Mouse (Mus musculus) limb, embryonic 14.5 days (tissue): Measurements from ENCODE around the gene Cetn2. TPM values are rescaled to one million over a fixed set of nuclear protein-coding genes. Genes with fewer than 3 reads are reported as not detected.

Source experiments
- ATAC-seq: fragments of 200-750 bp; cut with Nextera tagmentation; 2 replicates; pipeline ENCODE4 v1.8.0; 2017; ENCODE audit warnings: low read depth, moderate number of reproducible peaks, moderate TSS enrichment; ENCODE audit not compliant: low FRiP score
- DNase-seq: peaks from one replicate; pipeline ENCODE4 v3.0.0-alpha.2; 2015; ENCODE audit warnings: low spot score
- H3K27ac ChIP-seq: fragments of 300-500 bp; sonication (generic); replicated peaks from 2 replicates; pipeline ENCODE4 v1.5.1; 2014; ENCODE audit warnings: low read depth, mild to moderate bottlenecking, low read length, moderate library complexity, mixed read lengths
- H3K27me3 ChIP-seq: fragments of 300-500 bp; sonication (generic); 2 replicates; pipeline ENCODE4 v1.6.1; 2014; ENCODE audit warnings: low read length, mixed read lengths; ENCODE audit not compliant: control insufficient read depth, insufficient read depth
- H3K36me3 ChIP-seq: fragments of 300-500 bp; sonication (generic); 2 replicates; pipeline ENCODE4 v1.6.1; 2014; ENCODE audit warnings: mild to moderate bottlenecking, low read length, moderate library complexity, mixed read lengths; ENCODE audit not compliant: control insufficient read depth, insufficient read depth
- H3K4me1 ChIP-seq: fragments of 300-500 bp; sonication (generic); 2 replicates; pipeline ENCODE4 v1.6.1; 2014; ENCODE audit warnings: antibody characterized with exemption, low read length, mixed read lengths; ENCODE audit not compliant: control insufficient read depth, insufficient read depth
- H3K4me2 ChIP-seq: fragments of 300-500 bp; sonication (generic); replicated peaks from 2 replicates; pipeline ENCODE4 v1.6.1; 2014; ENCODE audit warnings: low read depth, mild to moderate bottlenecking, low read length, moderate library complexity; ENCODE audit not compliant: severe bottlenecking
- H3K4me3 ChIP-seq: fragments of 300-500 bp; sonication (generic); replicated peaks from 2 replicates; pipeline ENCODE4 v1.5.1; 2014; ENCODE audit warnings: low read length
- H3K9ac ChIP-seq: fragments of 300-500 bp; sonication (generic); 2 replicates; pipeline ENCODE4 v1.6.1; 2014; ENCODE audit warnings: mild to moderate bottlenecking, low read depth, low read length, moderate library complexity; ENCODE audit not compliant: severe bottlenecking
- H3K9me3 ChIP-seq: fragments of 300-500 bp; sonication (generic); 2 replicates; pipeline ENCODE4 v1.6.1; 2016; ENCODE audit warnings: low read length; ENCODE audit not compliant: control insufficient read depth
- POLR2A ChIP-seq: fragments of 200-500 bp; IDR thresholded peaks from 2 replicates; pipeline ENCODE4 v1.8.0; 2012; ENCODE audit warnings: inconsistent platforms, mild to moderate bottlenecking, moderate library complexity, borderline replicate concordance; ENCODE audit not compliant: insufficient read depth, insufficient read length; ENCODE audit errors: extremely low read depth
- WGBS: fragments of 180-500 bp; shearing (Covaris S2); extraction: QIAGEN DNeasy Blood & Tissue Kit; methylation state at CpG from one replicate; pipeline ENCODE4 v1.1.7; 2014; 5-methylcytosine and 5-hydroxymethylcytosine counted together
- polyA plus RNA-seq, 2 experiments: library from polyadenylated mRNA; depleted of rRNA in 1 of 2; stranded (reverse) in 1 of 2; unstranded in 1 of 2; fragments of >200 nt; fragmentation: Nextera tagmentation in 1 of 2; extraction: Ambion mirVana in 1 of 2; gene quantifications; 2 replicates each; pipeline versions ENCODE4 v1.2.1 to v1.2.3; 2012 to 2014

Gene Cetn2
- polyA plus RNA-seq (2012; rRNA removed), result 22.7 and 30.6 TPM in 2 replicates
- polyA plus RNA-seq (2014; fragmentation: Nextera tagmentation; extraction: Ambion mirVana), result 72.0 and 72.7 TPM in 2 replicates

GRCm38 (mm10) chrX:72917884-72918681, at the start of gene Cetn2, which contains the start of gene Nsdhl:
Gene Cetn2 (minus strand): TSS chrX:72918411.
Gene Nsdhl (plus strand): TSS chrX:72918557.
- 19% methylated on average over 41 of the region's 41 CpGs for WGBS
- Histone ChIP-seq H3K9me3 (no peaks in the 10 kb centered on the region), H3K9ac (peak within 1 kb of the TSS; percentile 50), H3K4me3 (peak within 1 kb of the TSS; percentile 53), H3K27me3 (no peaks in the 10 kb centered on the region), H3K4me1 (no peaks in the 10 kb centered on the region), H3K4me2 (peak within 1 kb of the TSS; percentile 52), H3K36me3 (no peaks in the 10 kb centered on the region), H3K27ac (no peak within 1 kb of the TSS)
- TF ChIP-seq POLR2A, result no peak
- ATAC-seq (peak; percentile 100), DNase-seq (peak; percentile 91)

DNA sequence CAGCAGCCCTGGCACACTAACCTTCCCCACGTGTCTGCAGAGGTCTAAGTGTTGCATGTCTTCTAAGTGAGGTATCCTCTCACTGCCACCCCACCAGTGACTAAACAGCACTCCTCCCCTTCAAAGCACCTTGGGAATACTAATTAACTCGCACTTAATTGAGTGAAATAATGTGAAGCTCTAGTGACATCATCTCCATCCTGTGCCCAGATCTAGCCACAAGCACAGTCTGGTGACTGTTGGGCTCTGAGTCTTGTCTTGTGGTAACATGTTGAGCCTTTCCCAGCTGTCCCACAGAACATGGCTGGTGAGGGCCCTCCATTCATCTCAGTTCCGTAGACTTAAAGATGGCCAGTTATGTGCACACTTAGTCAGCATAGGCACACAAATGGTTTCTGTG, 44.5 kb upstream of the Cetn2 start:
- 79% methylated on average over 3 of the region's 3 CpGs for WGBS
- Histone ChIP-seq H3K27me3 (no peaks in the 10 kb centered on the region), H3K9ac (no peak overlapping the region), H3K4me3 (no peak overlapping the region), H3K4me2 (no peak overlapping the region), H3K27ac (no peak overlapping the region), H3K4me1 (no peaks in the 10 kb centered on the region), H3K36me3 (no peaks in the 10 kb centered on the region), H3K9me3 (no peaks in the 10 kb centered on the region)
- TF ChIP-seq POLR2A, result no peak
- ATAC-seq (no peak), DNase-seq (no peak)

GRCm38 (mm10) chrX:72961511-72961910, 43.3 kb upstream of the Cetn2 start:
- Histone ChIP-seq H3K9me3 (no peaks in the 10 kb centered on the region), H3K27me3 (no peaks in the 10 kb centered on the region), H3K4me3 (no peak overlapping the region), H3K36me3 (no peaks in the 10 kb centered on the region), H3K27ac (no peak overlapping the region), H3K4me1 (no peaks in the 10 kb centered on the region), H3K4me2 (no peak overlapping the region), H3K9ac (no peak overlapping the region)
- WGBS, result 73% methylated on average over 3 of the region's 3 CpGs
- ATAC-seq (no peak), DNase-seq (no peak)
- TF ChIP-seq POLR2A, result no peak

- Histone ChIP-seq H3K27me3 (no peaks in the 10 kb centered on the region), H3K4me1 (no peaks in the 10 kb centered on the region), H3K36me3 (no peaks in the 10 kb centered on the region), H3K27ac (no peak overlapping the region), H3K4me3 (no peak overlapping the region), H3K9me3 (no peaks in the 10 kb centered on the region), H3K9ac (no peak overlapping the region), H3K4me2 (no peak overlapping the region)
- no peak for DNase-seq
- ATAC-seq, result no peak
- TF ChIP-seq POLR2A, result no peak
- WGBS, result 85% methylated on average over 4 of the region's 4 CpGs
Observed at GRCm38 (mm10) chrX:72960431-72960830, 42.2 kb upstream of the Cetn2 start.

DNA sequence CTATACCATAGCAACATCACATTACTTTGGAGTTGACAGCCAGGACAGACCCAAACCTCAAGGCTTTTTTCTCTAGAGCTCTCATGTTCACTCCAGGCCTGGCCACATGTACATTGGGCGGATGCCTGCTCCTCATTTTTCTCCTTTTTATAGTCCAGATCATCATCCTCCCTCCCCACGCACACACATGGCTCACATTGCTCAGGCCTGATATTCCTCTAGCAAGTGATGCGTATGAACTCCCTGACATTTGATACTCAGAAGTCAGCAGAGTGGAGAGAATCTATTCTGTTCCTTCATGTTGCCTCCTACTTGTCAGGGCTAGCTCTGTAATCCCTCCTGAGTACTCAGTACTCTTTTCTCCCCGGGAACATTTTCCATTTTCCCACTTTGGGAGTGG, 38.3 kb upstream of the Cetn2 start:
- no peak for DNase-seq

More for the DNA sequence above, 38.3 kb upstream of the Cetn2 start:
- no peak overlapping the region for H3K27ac ChIP-seq
- H3K9me3 ChIP-seq, result no peaks in the 10 kb centered on the region
- no peak overlapping the region for H3K9ac ChIP-seq
- 68% methylated on average over 4 of the region's 4 CpGs for WGBS
- no peaks in the 10 kb centered on the region for H3K36me3 ChIP-seq
- H3K27me3 ChIP-seq, result no peaks in the 10 kb centered on the region
- TF ChIP-seq POLR2A, result no peak
- no peak overlapping the region for H3K4me3 ChIP-seq
- H3K4me1 ChIP-seq, result no peaks in the 10 kb centered on the region
- no peak overlapping the region for H3K4me2 ChIP-seq
- ATAC-seq, result no peak
